Comparison of ENCODE assay signal across 10 mouse cellular contexts in the genomic region with DNA sequence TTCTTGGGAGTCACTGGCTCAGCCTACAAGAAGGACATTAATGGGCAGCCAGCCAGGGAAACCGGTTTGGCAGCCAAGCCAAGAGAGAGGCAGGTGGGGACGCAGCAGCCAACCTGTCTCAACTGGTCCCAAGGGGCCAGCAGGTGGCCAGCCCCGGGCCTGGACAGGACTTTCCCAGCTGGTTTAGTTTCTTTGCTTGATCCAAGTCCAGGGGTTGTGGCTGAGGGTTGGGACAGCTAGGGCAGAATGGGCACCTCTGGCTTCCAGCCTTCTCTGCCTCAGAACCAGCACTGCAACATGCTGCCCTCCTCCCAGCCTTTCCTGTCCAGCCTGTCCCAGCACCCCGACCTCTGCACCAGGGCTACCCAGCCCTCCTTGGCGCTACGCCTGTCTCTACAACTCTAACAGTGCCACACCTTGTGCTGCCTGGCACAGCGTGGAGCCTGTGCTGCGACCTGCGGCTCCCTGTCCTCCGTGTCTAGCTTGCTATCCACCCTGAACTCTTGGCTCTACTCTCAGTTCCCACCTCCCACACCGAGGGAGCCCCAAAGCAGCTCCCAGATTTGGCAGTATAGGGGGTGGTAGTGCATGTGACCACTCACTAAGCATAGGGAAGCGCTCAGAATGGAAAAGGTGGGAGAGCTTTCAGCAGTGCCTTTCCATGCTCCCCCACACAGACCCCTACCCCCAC. TPM values are rescaled to one million over a fixed set of nuclear protein-coding genes. Genes with fewer than 3 reads are reported as not detected.
DNase-seq lines count a peak whose midpoint lies in the region; ATAC-seq and TF ChIP-seq lines count a peak whose summit lies in the region.
"Had no signal": no experiment of that assay in that cellular context is flagged by ENCODE, and none has a peak within 500 bp of the region (broad histone marks: within the 10 kb centered on the region; RNA-seq: fewer than 3 reads in every experiment).

No protein-coding gene starts in this region.

- 0 out of 2 replicates have a peak overlapping the region, but pooled peaks have one; percentile 8 for H3K27ac ChIP-seq in liver, embryonic 12.5 days
- H3K27ac ChIP-seq in embryonic facial prominence, embryonic 11.5 days (replicated peaks; ENCODE audit: low read depth, low read length) = no peak overlapping the region
- peak overlapping the region; percentile 56 for H3K27ac ChIP-seq in hindbrain, postnatal 0 days

- 77% methylated on average over 12 of the region's 12 CpGs for whole genome bisulfite sequencing in liver, embryonic 12.5 days (ENCODE audit: insufficient replicate concordance)
- 73% methylated on average over 12 of the region's 12 CpGs for WGBS in embryonic facial prominence, embryonic 11.5 days
- 51% methylated on average over 12 of the region's 12 CpGs for WGBS in hindbrain, postnatal 0 days
- WGBS in lung, adult 2 months = 35% methylated on average over 12 of the region's 12 CpGs

- H3K4me2 ChIP-seq in liver, embryonic 12.5 days = no peak overlapping the region
- no peak overlapping the region for H3K4me2 ChIP-seq in embryonic facial prominence, embryonic 11.5 days (ENCODE audit: low read depth, low read length)
- H3K4me2 ChIP-seq in hindbrain, postnatal 0 days (ENCODE audit: low read depth, low read length) = no peak overlapping the region

- intact Hi-C loops in left cerebral cortex, postnatal 14 days (cut with DNase I) = no loop called here

- no peak overlapping the region for H3K4me3 ChIP-seq in liver, embryonic 12.5 days
- H3K4me3 ChIP-seq in embryonic facial prominence, embryonic 11.5 days (ENCODE audit: low read depth, low read length) = no peak overlapping the region
- no peak overlapping the region for H3K4me3 ChIP-seq in hindbrain, postnatal 0 days (ENCODE audit: low read length)
- peak overlapping the region; percentile 1 for H3K4me3 ChIP-seq in lung, adult 2 months (replicated peaks; ENCODE audit: extremely low read depth, low read depth, low read length)

- TF ChIP-seq POLR2A in lung, adult 2 months (IDR thresholded peaks at IDR 0.05; ENCODE audit: borderline replicate concordance, extremely low read depth, low read depth, low read length) = peak; percentile 62; the same call in 1 of the 2 replicates

- no peak for TF ChIP-seq CTCF in hindbrain, postnatal 0 days (IDR thresholded peaks at IDR 0.05; ENCODE audit: low read depth)
- no peak for TF ChIP-seq CTCF in lung, adult 2 months (IDR thresholded peaks at IDR 0.05; ENCODE audit: insufficient read depth, low read length)

- H3K4me1 ChIP-seq in liver, embryonic 12.5 days = peaks cover 62% of the 10 kb centered on the region
- H3K4me1 ChIP-seq in embryonic facial prominence, embryonic 11.5 days (ENCODE audit: control insufficient read depth, insufficient read depth, low read length) = no peaks in the 10 kb centered on the region; the same call in 1 of the 2 replicates
- H3K4me1 ChIP-seq in hindbrain, postnatal 0 days (ENCODE audit: insufficient read depth, low read length) = peaks cover 14% of the 10 kb centered on the region
- H3K4me1 ChIP-seq in lung, adult 2 months (ENCODE audit: control insufficient read depth, insufficient read depth, low read length) = peaks cover 55% of the 10 kb centered on the region

- H3K36me3 ChIP-seq in liver, embryonic 12.5 days = peaks cover 48% of the 10 kb centered on the region
- peaks cover 2% of the 10 kb centered on the region; the same call in 1 of the 2 replicates for H3K36me3 ChIP-seq in embryonic facial prominence, embryonic 11.5 days (replicated peaks; ENCODE audit: control insufficient read depth, insufficient read depth, low read depth, low read length)
- peaks cover 11% of the 10 kb centered on the region for H3K36me3 ChIP-seq in hindbrain, postnatal 0 days (ENCODE audit: insufficient read depth, low read length)

- no peak overlapping the region for H3K9ac ChIP-seq in liver, embryonic 12.5 days
- H3K9ac ChIP-seq in embryonic facial prominence, embryonic 11.5 days (replicated peaks; ENCODE audit: low read length) = no peak overlapping the region
- 0 out of 2 replicates have a peak overlapping the region, but pooled peaks have one; percentile 13 for H3K9ac ChIP-seq in hindbrain, postnatal 0 days (replicated peaks; ENCODE audit: low read length)

- H3K9me3 ChIP-seq in liver, embryonic 12.5 days (replicated peaks) = no peaks in the 10 kb centered on the region
- H3K9me3 ChIP-seq in embryonic facial prominence, embryonic 11.5 days (replicated peaks; ENCODE audit: control insufficient read depth, low read length) = no peaks in the 10 kb centered on the region
- no peaks in the 10 kb centered on the region for H3K9me3 ChIP-seq in hindbrain, postnatal 0 days (ENCODE audit: low read length)

- no peaks in the 10 kb centered on the region for H3K27me3 ChIP-seq in liver, embryonic 12.5 days (replicated peaks)
- no peaks in the 10 kb centered on the region for H3K27me3 ChIP-seq in embryonic facial prominence, embryonic 11.5 days (ENCODE audit: control insufficient read depth, insufficient read depth, low read length)
- H3K27me3 ChIP-seq in hindbrain, postnatal 0 days (ENCODE audit: insufficient read depth, low read length) = no peaks in the 10 kb centered on the region

- no peak for ATAC-seq in liver, embryonic 12.5 days
- no peak for ATAC-seq in embryonic facial prominence, embryonic 11.5 days (replicated peaks; ENCODE audit: insufficient number of reproducible peaks, low FRiP score, low TSS enrichment, low read depth)
- ATAC-seq in hindbrain, postnatal 0 days = no peak

- DNase-seq in liver = no peak
- peak; percentile 41 for DNase-seq in embryonic facial prominence, embryonic 11.5 days (ENCODE audit: low spot score)
- peak; percentile 61 for DNase-seq in hindbrain, postnatal 0 days (ENCODE audit: low spot score)
- DNase-seq in lung, adult 2 months = peak; percentile 92
- DNase-seq in urinary bladder, adult 2 months (ENCODE audit: low spot score) = peak; percentile 95
- DNase-seq in left cerebral cortex, postnatal 14 days (ENCODE audit: low spot score in 2 of 2) = no peak
- no peak for DNase-seq in layer of hippocampus, postnatal 25 days (ENCODE audit: extremely low spot score in 1 of 2, low spot score in 1 of 2)

RNA-seq across cellular contexts. Expression of gene Nccrp1, which starts 23.4 kb away (rescaled TPM):
- not detected in 2 replicates for polyA plus RNA-seq in liver, embryonic 12.5 days (2016; fragmentation: Nextera tagmentation; extraction: Ambion mirVana)
- not detected in 2 replicates for polyA plus RNA-seq in embryonic facial prominence, embryonic 11.5 days (2014; fragmentation: Nextera tagmentation; extraction: Ambion mirVana)
- total RNA-seq in hindbrain, postnatal 0 days (2014; rRNA removed) = not detected in 2 replicates
- polyA plus RNA-seq in hindbrain, postnatal 0 days (2015; fragmentation: Nextera tagmentation; extraction: Ambion mirVana) = 0.34 TPM in 2 replicates
- 0.53 and 27.0 TPM in 2 replicates for polyA plus RNA-seq in lung, adult 2 months (2012; rRNA removed)
- 0.67 and 1.1 TPM in 2 replicates for polyA plus RNA-seq in urinary bladder, adult 2 months (2012; rRNA removed)
- under 1 TPM; 0.36 to 0.53 TPM for total RNA-seq in left cerebral cortex, postnatal 14 days (2021)
- under 1 TPM; 0.40 to 0.57 TPM for total RNA-seq in layer of hippocampus, postnatal 25 days (2021)
- total RNA-seq: heart, postnatal 36 days had no signal

RNA-seq across cellular contexts. Expression of gene Samd4b, which starts 27.5 kb away (rescaled TPM):
- polyA plus RNA-seq in liver, embryonic 12.5 days (2016; fragmentation: Nextera tagmentation; extraction: Ambion mirVana) = 10.0 and 12.5 TPM in 2 replicates
- 29.4 and 30.9 TPM in 2 replicates for polyA plus RNA-seq in embryonic facial prominence, embryonic 11.5 days (2014; fragmentation: Nextera tagmentation; extraction: Ambion mirVana)
- 58.8 and 60.5 TPM in 2 replicates for total RNA-seq in hindbrain, postnatal 0 days (2014; rRNA removed)
- 17.7 and 19.7 TPM in 2 replicates for polyA plus RNA-seq in hindbrain, postnatal 0 days (2015; fragmentation: Nextera tagmentation; extraction: Ambion mirVana)
- polyA plus RNA-seq in lung, adult 2 months (2012; rRNA removed) = 93.9 and 112 TPM in 2 replicates
- polyA plus RNA-seq in urinary bladder, adult 2 months (2012; rRNA removed) = 49.9 and 54.5 TPM in 2 replicates
- total RNA-seq in left cerebral cortex, postnatal 14 days (2021) = 10 to 100 TPM; 59.8 to 61.6 TPM
- 10 to 100 TPM; 70.1 to 71.0 TPM for total RNA-seq in layer of hippocampus, postnatal 25 days (2021)

RNA-seq across cellular contexts. Expression of gene Pak4, which starts 27.5 kb away (rescaled TPM):
- polyA plus RNA-seq in liver, embryonic 12.5 days (2016; fragmentation: Nextera tagmentation; extraction: Ambion mirVana) = 24.3 and 24.6 TPM in 2 replicates
- polyA plus RNA-seq in embryonic facial prominence, embryonic 11.5 days (2014; fragmentation: Nextera tagmentation; extraction: Ambion mirVana) = 25.6 and 28.6 TPM in 2 replicates
- 14.8 and 20.3 TPM in 2 replicates for total RNA-seq in hindbrain, postnatal 0 days (2014; rRNA removed)
- 13.2 and 14.0 TPM in 2 replicates for polyA plus RNA-seq in hindbrain, postnatal 0 days (2015; fragmentation: Nextera tagmentation; extraction: Ambion mirVana)
- 66.7 and 76.0 TPM in 2 replicates for polyA plus RNA-seq in lung, adult 2 months (2012; rRNA removed)
- 24.7 and 31.3 TPM in 2 replicates for polyA plus RNA-seq in urinary bladder, adult 2 months (2012; rRNA removed)
- total RNA-seq in left cerebral cortex, postnatal 14 days (2021) = 1 to 10 TPM; 8.7 to 10.0 TPM
- total RNA-seq in layer of hippocampus, postnatal 25 days (2021) = 10 to 100 TPM; 13.4 to 14.8 TPM

RNA-seq across cellular contexts. Expression of gene Sycn, which starts 29.8 kb away (rescaled TPM):
- not detected in 2 replicates for polyA plus RNA-seq in liver, embryonic 12.5 days (2016; fragmentation: Nextera tagmentation; extraction: Ambion mirVana)
- not detected in 2 replicates for polyA plus RNA-seq in embryonic facial prominence, embryonic 11.5 days (2014; fragmentation: Nextera tagmentation; extraction: Ambion mirVana)
- not detected in 2 replicates for total RNA-seq in hindbrain, postnatal 0 days (2014; rRNA removed)
- not detected in 2 replicates for polyA plus RNA-seq in hindbrain, postnatal 0 days (2015; fragmentation: Nextera tagmentation; extraction: Ambion mirVana)
- polyA plus RNA-seq in lung, adult 2 months (2012; rRNA removed) = 27.0 TPM in 1 of 2 replicates, not detected in the other
- 0.27 TPM in 1 of 2 replicates, not detected in the other for polyA plus RNA-seq in urinary bladder, adult 2 months (2012; rRNA removed)
- total RNA-seq in left cerebral cortex, postnatal 14 days (2021) = not detected
- total RNA-seq in layer of hippocampus, postnatal 25 days (2021) = not detected
- total RNA-seq: heart, postnatal 36 days had no signal

RNA-seq across cellular contexts. Expression of gene Ifnl3, which starts 47.8 kb away (rescaled TPM):
- not detected in 2 replicates for polyA plus RNA-seq in liver, embryonic 12.5 days (2016; fragmentation: Nextera tagmentation; extraction: Ambion mirVana)
- polyA plus RNA-seq in embryonic facial prominence, embryonic 11.5 days (2014; fragmentation: Nextera tagmentation; extraction: Ambion mirVana) = not detected in 2 replicates
- not detected in 2 replicates for total RNA-seq in hindbrain, postnatal 0 days (2014; rRNA removed)
- polyA plus RNA-seq in hindbrain, postnatal 0 days (2015; fragmentation: Nextera tagmentation; extraction: Ambion mirVana) = not detected in 2 replicates
- not detected in 2 replicates for polyA plus RNA-seq in lung, adult 2 months (2012; rRNA removed)
- not detected in 2 replicates for polyA plus RNA-seq in urinary bladder, adult 2 months (2012; rRNA removed)
- total RNA-seq in left cerebral cortex, postnatal 14 days (2021) = not detected
- not detected for total RNA-seq in layer of hippocampus, postnatal 25 days (2021)
- total RNA-seq: heart, postnatal 36 days had no signal
- polyA plus RNA-seq: spleen, adult 2 months had no signal

Comparison
In these comparisons a context has a peak if more than half of its experiments do, and no peak if none do; other contexts are left out.
1. DNase-seq: peak in embryonic facial prominence, embryonic 11.5 days (single experiment), hindbrain, postnatal 0 days (single experiment), lung, adult 2 months (single experiment) and urinary bladder, adult 2 months (single experiment); none in liver (single experiment), left cerebral cortex, postnatal 14 days (0 of 2) and layer of hippocampus, postnatal 25 days (0 of 2).